Comparison of ENCODE assay signal across 8 mouse cellular contexts in the genomic region with DNA sequence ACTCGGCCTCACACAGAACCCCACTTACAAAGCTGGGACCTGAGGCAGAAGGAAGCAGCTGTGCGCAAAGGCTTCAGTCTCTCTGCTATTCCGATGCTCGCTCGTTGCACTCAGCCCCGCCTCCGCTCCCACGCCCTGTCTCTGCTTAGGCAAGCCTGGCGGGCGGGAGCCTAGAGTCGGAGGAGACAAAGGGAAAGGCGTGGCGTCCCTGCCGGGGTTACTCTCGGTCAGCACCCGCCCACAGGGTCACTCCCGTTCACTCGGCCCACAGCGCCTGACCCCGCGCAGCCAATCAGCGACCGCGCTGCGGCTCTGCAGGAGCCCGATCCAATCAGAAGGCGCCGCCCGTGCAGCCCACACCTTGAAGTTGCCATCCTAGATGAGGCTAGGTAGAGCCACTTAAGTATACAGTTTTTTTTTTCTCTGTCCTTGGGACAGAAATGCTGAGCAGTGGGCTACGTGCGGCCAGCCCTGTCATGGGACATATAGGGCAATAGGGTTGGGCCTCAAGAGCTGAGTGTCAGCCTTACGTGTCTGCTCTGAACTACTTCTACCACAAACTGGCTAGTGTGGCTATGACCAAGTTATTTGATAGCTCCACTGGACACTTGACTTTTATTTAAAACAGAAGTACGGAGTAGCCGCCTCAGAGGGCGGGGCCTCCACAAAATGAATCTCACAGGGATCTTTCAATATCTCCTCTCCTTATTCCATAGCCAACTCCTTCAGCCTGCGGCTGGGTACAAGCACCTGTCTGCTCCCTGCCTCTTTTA. TPM values are rescaled to one million over a fixed set of nuclear protein-coding genes. Genes with fewer than 3 reads are reported as not detected.
DNase-seq lines count a peak whose midpoint lies in the region; ATAC-seq and TF ChIP-seq lines count a peak whose summit lies in the region.

No protein-coding gene starts in this region.

- peak overlapping the region; percentile 22 for H3K4me3 ChIP-seq in cortical plate, adult 2 months (ENCODE audit: insufficient read depth, low read length)

- H3K4me1 ChIP-seq in cortical plate, adult 2 months (ENCODE audit: control insufficient read depth, insufficient read depth, low read length), result peaks cover 5% of the 10 kb centered on the region; the same call in 1 of the 2 replicates

- peak overlapping the region; percentile 73 for H3K27ac ChIP-seq in cortical plate, adult 2 months (ENCODE audit: insufficient read depth, low read length)

- TF ChIP-seq CTCF in cortical plate, adult 2 months (IDR thresholded peaks at IDR 0.05; ENCODE audit: extremely low read depth, insufficient read depth, low read length), result no peak

- peak; percentile 93 for ATAC-seq in activated CD4-positive, CD25-positive, alpha-beta regulatory T cell, adult 4 months
- peak; percentile 97 for ATAC-seq in megakaryocyte progenitor cell, adult 5-6 weeks (replicated peaks; ENCODE audit: poor library complexity)

- TF ChIP-seq POLR2A in cortical plate, adult 2 months (IDR thresholded peaks at IDR 0.05; ENCODE audit: extremely low read depth, insufficient read depth, low read length), result peak; percentile 89

- peak; percentile 91 to 93 for DNase-seq in gastrocnemius, adult 8-10 months (ENCODE audit: low spot score in 2 of 2)
- DNase-seq in induced T-regulatory cell, adult 2 months (ENCODE audit: low read depth), result peak; percentile 99
- DNase-seq in left cerebral cortex, adult 9 months (ENCODE audit: low spot score in 2 of 2), result peak; percentile 92 to 94
- peak; percentile 94 for DNase-seq in right cerebral cortex, postnatal 14 days
- peak; percentile 95 to 97 for DNase-seq in urinary bladder, postnatal 36 days (ENCODE audit: low spot score in 2 of 2)

RNA-seq across cellular contexts. Expression of a gene that starts 45.2 kb away (rescaled TPM):
- not detected for polyA plus RNA-seq in activated CD4-positive, CD25-positive, alpha-beta regulatory T cell, adult 4 months (2017; shearing (Covaris generic))
- 4.9 and 5.6 TPM in 2 replicates for polyA plus RNA-seq in cortical plate, adult 2 months (2012; rRNA removed)
- not detected for total RNA-seq in gastrocnemius, adult 8-10 months (2022)
- not detected in 2 replicates for total RNA-seq in megakaryocyte progenitor cell, adult 5-6 weeks (2015)
- not detected in 2 replicates for total RNA-seq in megakaryocyte progenitor cell, adult 5-6 weeks (2017)

RNA-seq across cellular contexts. Expression of a gene that starts 45.2 kb away (rescaled TPM):
- polyA plus RNA-seq in activated CD4-positive, CD25-positive, alpha-beta regulatory T cell, adult 4 months (2017; shearing (Covaris generic)), result 10 to 100 TPM; 37.3 to 47.1 TPM
- 600 and 717 TPM in 2 replicates for polyA plus RNA-seq in cortical plate, adult 2 months (2012; rRNA removed)
- total RNA-seq in gastrocnemius, adult 8-10 months (2022), result 1 to 10 TPM; 3.7 to 7.8 (median 7.1) TPM
- 95.4 and 101 TPM in 2 replicates for total RNA-seq in megakaryocyte progenitor cell, adult 5-6 weeks (2015)
- total RNA-seq in megakaryocyte progenitor cell, adult 5-6 weeks (2017), result 88.5 and 107 TPM in 2 replicates

RNA-seq across cellular contexts. Expression of a gene that starts 56.0 kb away (rescaled TPM):
- polyA plus RNA-seq in activated CD4-positive, CD25-positive, alpha-beta regulatory T cell, adult 4 months (2017; shearing (Covaris generic)), result under 1 TPM in 1 of 2 experiments, not detected in 1; 0.09 TPM
- polyA plus RNA-seq in cortical plate, adult 2 months (2012; rRNA removed), result 1.1 and 1.5 TPM in 2 replicates
- not detected for total RNA-seq in gastrocnemius, adult 8-10 months (2022)
- not detected in 2 replicates for total RNA-seq in megakaryocyte progenitor cell, adult 5-6 weeks (2015)
- not detected in 2 replicates for total RNA-seq in megakaryocyte progenitor cell, adult 5-6 weeks (2017)

Comparison
In these comparisons a context has a peak if more than half of its experiments do, and no peak if none do; other contexts are left out.
1. Peak in every context shown above with its lines: DNase-seq, ATAC-seq, H3K4me3 ChIP-seq and H3K27ac ChIP-seq.
2. RNA of a gene that starts 45.2 kb away (total RNA-seq): 88.5 to 107 TPM in megakaryocyte progenitor cell, adult 5-6 weeks; 3.7 to 7.8 TPM in gastrocnemius, adult 8-10 months; every median in the first group is over 10 times any median in the second.